Mouse (Mus musculus) embryonic fibroblast, embryonic 13.5 days (primary cell): Measurements from ENCODE around the gene Fermt3.

Experiments
- CTCF ChIP-seq: IDR thresholded peaks from 2 replicates; pipeline ENCODE4 v1.5.1; 2011; ENCODE audit warnings: mild to moderate bottlenecking, control low read depth, low read length, moderate library complexity, borderline replicate concordance; ENCODE audit not compliant: insufficient read depth
- POLR2A ChIP-seq: IDR thresholded peaks from 2 replicates; pipeline ENCODE4 v1.6.1; 2011; ENCODE audit warnings: low read depth, mild to moderate bottlenecking, control low read depth, low read length, moderate library complexity

GRCm38 (mm10) chr19:6978639-6978974 lies 40.7 kb downstream of the Fermt3 start:
- no peak for TF ChIP-seq CTCF
- TF ChIP-seq POLR2A, result no peak
